Mouse (Mus musculus): ENCODE results near the gene Nudc. TPM values are rescaled to one million over a fixed set of nuclear protein-coding genes. Genes with fewer than 3 reads are reported as not detected.

The Nudc gene
- polyA plus RNA-seq, 1 experiment from 2014 or later: 265 TPM

DNA sequence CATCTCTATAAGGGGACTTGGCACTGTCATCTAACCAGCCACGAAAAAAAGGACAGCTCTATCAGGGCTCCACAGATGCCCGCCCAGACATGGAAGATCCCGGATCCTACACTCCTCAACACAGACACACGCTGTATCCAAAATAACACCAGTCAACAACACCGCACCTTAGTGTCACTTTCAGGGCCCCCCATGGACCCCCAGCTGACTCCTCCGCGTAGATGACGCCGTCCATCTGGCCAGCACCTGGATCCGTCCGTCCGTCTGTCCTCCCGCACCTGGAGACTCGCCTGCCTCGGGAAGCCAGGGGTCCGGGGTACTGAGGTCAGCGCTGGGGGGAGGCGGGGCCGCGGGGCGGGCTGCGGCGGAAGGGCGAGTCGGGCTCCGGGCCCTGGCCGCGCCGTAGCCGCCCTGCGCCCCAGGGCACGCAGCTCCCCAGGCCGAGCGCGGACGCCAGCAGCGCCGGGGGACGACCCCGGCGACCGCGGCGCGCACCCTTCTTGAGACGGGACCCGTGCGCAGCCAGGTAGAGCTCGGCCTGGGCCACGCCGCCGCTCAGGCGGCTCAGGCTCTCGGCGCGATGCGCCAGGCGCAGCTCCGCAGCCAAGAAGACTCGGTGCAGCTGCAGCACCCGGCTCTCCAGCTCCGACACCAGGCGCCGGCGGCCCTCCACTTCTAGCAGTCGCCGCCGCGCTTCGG lies 48.2 kb downstream of the Nudc start:
- H3K9me3 ChIP-seq (ENCODE audit: control insufficient read depth, low read length): no peaks in the 10 kb centered on the region
- H3K4me2 ChIP-seq (ENCODE audit: low read length): peak overlapping the region; percentile 84
- peaks cover 19% of the 10 kb centered on the region for H3K4me1 ChIP-seq (ENCODE audit: control insufficient read depth, insufficient read depth, low read depth, low read length)
- peak; percentile 46 for ATAC-seq
- WGBS: under 1% methylated on average over 58 of the region's 70 CpGs
- H3K9ac ChIP-seq (ENCODE audit: low read depth, low read length): peak overlapping the region; percentile 87
- peak overlapping the region; percentile 76 for H3K4me3 ChIP-seq (ENCODE audit: low read length)
- peaks cover 44% of the 10 kb centered on the region for H3K27me3 ChIP-seq (replicated peaks; ENCODE audit: control insufficient read depth, insufficient read depth, low read length)
- peak overlapping the region; percentile 51; the same call in 1 of the 2 replicates for H3K27ac ChIP-seq (ENCODE audit: low read depth, low read length)
- no peaks in the 10 kb centered on the region for H3K36me3 ChIP-seq (ENCODE audit: control insufficient read depth, insufficient read depth, low read length)

DNA sequence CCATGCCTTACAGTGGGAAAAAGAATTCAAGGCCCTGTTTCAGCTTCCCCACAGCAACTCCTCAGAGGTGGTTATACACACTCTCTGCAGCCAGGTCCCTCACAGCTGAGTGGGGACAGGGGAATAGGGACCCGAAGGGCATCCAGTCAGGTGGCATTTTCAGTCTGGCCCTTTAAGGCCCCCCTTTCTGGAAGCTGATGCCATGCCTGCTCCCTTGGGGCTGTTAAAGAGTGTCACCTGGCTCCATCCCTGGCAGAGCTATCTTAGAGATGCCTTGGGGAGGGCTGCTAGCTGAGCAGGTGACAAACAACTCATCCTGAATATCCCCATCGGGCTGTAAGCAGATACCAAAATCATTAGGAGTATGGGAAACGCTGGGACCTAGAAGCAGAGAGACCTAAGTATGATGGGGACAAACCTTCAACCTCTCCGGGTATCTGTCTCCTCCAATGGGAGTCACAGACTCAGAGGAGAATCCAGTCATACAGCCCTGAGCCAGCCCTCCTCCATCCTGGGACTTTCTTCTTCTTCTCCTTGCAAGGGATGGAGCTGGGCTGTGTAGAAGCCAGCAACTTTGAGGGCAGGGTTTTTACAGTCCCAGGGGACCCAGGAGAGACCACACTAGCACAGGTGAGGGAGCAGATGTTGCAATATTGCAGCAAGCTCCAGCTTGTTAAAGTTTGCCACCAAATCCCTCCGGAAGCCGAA lies 48.9 kb downstream of the Nudc start:
- H3K4me1 ChIP-seq (ENCODE audit: control insufficient read depth, insufficient read depth, low read depth, low read length): peaks cover 19% of the 10 kb centered on the region

DNA sequence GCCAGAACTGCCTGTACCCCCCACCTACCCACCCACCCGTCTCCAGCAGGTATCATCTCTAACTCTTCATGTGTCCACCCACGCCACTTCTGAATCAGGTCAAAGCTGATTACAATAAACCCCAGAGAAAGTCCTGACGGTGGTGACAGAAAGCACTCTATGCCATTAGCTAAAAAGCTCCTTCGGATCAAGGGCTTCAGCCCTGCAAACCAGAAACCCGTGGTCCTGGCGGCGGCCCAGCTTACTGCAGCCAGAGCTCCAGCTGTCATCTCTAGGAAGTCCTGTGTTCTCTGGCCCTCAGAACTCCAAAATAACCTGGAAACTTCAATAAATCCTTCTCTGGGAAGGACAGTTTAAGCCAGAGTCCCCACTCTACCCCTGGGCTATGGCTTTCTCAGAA lies 50.1 kb downstream of the Nudc start:
- Histone ChIP-seq H3K4me2 (ENCODE audit: low read length) (no peak overlapping the region), H3K27ac (ENCODE audit: low read depth, low read length) (no peak overlapping the region), H3K9me3 (ENCODE audit: control insufficient read depth, low read length) (no peaks in the 10 kb centered on the region), H3K27me3 (replicated peaks; ENCODE audit: control insufficient read depth, insufficient read depth, low read length) (peaks cover 39% of the 10 kb centered on the region), H3K36me3 (ENCODE audit: control insufficient read depth, insufficient read depth, low read length) (peaks cover 2% of the 10 kb centered on the region; the same call in 1 of the 2 replicates), H3K4me1 (ENCODE audit: control insufficient read depth, insufficient read depth, low read depth, low read length) (peaks cover 19% of the 10 kb centered on the region), H3K9ac (ENCODE audit: low read depth, low read length) (no peak overlapping the region), H3K4me3 (ENCODE audit: low read length) (no peak overlapping the region)
- no peak for ATAC-seq
- 29% methylated on average over 7 of the region's 7 CpGs for WGBS

More for the DNA sequence above, 48.9 kb downstream of the Nudc start:
- Histone ChIP-seq H3K27me3 (replicated peaks; ENCODE audit: control insufficient read depth, insufficient read depth, low read length) (peaks cover 44% of the 10 kb centered on the region), H3K9me3 (ENCODE audit: control insufficient read depth, low read length) (no peaks in the 10 kb centered on the region), H3K4me2 (ENCODE audit: low read length) (peak overlapping the region; percentile 84), H3K9ac (ENCODE audit: low read depth, low read length) (peak overlapping the region; percentile 87; the same call in 1 of the 2 replicates), H3K27ac (ENCODE audit: low read depth, low read length) (no peak overlapping the region), H3K4me3 (ENCODE audit: low read length) (peak overlapping the region; percentile 76), H3K36me3 (ENCODE audit: control insufficient read depth, insufficient read depth, low read length) (no peaks in the 10 kb centered on the region)
- ATAC-seq: no peak
- 27% methylated on average over 6 of the region's 6 CpGs for WGBS

DNA sequence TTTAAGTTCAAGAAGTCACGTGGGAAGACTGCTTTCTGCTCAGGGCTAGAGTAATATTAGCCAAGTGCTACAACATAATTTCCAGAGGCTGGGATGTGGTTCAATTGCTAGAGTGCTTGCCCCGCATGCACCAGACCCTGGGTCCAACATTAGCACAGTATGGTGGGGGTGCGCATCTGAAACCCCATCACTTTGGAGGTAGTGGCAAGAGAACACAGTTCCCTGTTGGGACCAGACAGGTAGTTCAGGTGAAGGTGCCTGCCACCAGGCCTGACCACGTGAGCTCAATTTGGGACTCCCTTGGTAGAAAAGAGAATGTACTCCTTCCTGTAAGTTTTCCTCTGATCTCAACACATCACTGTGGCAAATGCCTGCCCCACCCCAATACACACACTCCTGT lies 50.9 kb downstream of the Nudc start:
- WGBS: 76% methylated on average over 4 of the region's 4 CpGs
- Histone ChIP-seq H3K27ac (ENCODE audit: low read depth, low read length) (no peak overlapping the region), H3K4me3 (ENCODE audit: low read length) (no peak overlapping the region), H3K27me3 (replicated peaks; ENCODE audit: control insufficient read depth, insufficient read depth, low read length) (peaks cover 32% of the 10 kb centered on the region), H3K9ac (ENCODE audit: low read depth, low read length) (no peak overlapping the region), H3K4me2 (ENCODE audit: low read length) (no peak overlapping the region), H3K4me1 (ENCODE audit: control insufficient read depth, insufficient read depth, low read depth, low read length) (peaks cover 19% of the 10 kb centered on the region), H3K36me3 (ENCODE audit: control insufficient read depth, insufficient read depth, low read length) (peaks cover 2% of the 10 kb centered on the region; the same call in 1 of the 2 replicates), H3K9me3 (ENCODE audit: control insufficient read depth, low read length) (no peaks in the 10 kb centered on the region)
- ATAC-seq: no peak

DNA sequence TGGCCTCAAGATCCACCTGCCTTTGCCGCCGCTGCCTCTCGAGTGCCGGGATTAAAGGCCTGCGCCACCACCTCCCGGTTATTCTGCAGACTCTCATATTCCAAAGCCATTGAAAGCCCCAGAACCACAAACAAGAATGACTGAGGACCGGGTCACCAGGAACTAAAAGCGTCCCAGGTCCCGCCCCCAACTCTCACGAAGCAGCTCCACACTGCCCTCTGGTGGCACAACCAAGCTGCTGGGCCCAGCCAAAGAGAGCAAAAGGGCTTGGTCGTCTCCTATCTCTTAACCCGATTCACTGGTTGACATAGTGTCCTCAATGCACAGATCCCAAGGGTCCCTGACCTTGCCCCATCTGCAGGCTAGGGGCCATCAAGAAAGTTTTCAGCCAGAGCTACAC lies 51.4 kb downstream of the Nudc start:
- ATAC-seq: peak; percentile 21; the same call in 1 of the 2 replicates
- peaks cover 2% of the 10 kb centered on the region; the same call in 1 of the 2 replicates for H3K36me3 ChIP-seq (ENCODE audit: control insufficient read depth, insufficient read depth, low read length)
- H3K9ac ChIP-seq (ENCODE audit: low read depth, low read length): peak overlapping the region; percentile 28; the same call in 1 of the 2 replicates
- peaks cover 19% of the 10 kb centered on the region for H3K4me1 ChIP-seq (ENCODE audit: control insufficient read depth, insufficient read depth, low read depth, low read length)
- peak overlapping the region; percentile 57 for H3K4me2 ChIP-seq (ENCODE audit: low read length)
- H3K4me3 ChIP-seq (ENCODE audit: low read length): peak overlapping the region; percentile 30
- H3K27ac ChIP-seq (ENCODE audit: low read depth, low read length): no peak overlapping the region
- WGBS: under 1% methylated on average over 12 of the region's 12 CpGs
- H3K9me3 ChIP-seq (ENCODE audit: control insufficient read depth, low read length): no peaks in the 10 kb centered on the region
- peaks cover 27% of the 10 kb centered on the region for H3K27me3 ChIP-seq (replicated peaks; ENCODE audit: control insufficient read depth, insufficient read depth, low read length)

DNA sequence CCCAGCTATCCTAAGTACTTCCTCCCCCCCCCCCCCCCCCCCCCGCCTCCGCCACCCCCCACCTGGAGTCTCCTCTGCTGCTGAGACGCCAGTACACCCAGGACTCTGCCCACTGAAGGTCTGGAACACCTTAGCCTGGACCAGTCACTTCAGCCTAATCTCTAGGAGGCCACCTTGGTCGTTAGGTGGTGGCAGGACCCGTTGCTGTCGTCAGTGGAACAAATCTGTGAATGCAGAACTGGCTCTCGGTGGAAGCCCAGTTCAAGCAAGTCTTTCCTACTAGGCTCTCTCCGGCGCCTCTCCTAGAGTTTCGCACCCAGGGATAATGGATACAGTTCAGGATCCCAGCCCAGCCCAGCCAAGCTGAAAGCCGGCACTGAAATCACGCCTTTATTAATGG lies 51.9 kb downstream of the Nudc start:
- peak overlapping the region; percentile 30 for H3K4me3 ChIP-seq (ENCODE audit: low read length)
- peak overlapping the region; percentile 57 for H3K4me2 ChIP-seq (ENCODE audit: low read length)
- no peaks in the 10 kb centered on the region for H3K9me3 ChIP-seq (ENCODE audit: control insufficient read depth, low read length)
- WGBS: 20% methylated on average over 9 of the region's 12 CpGs
- H3K27ac ChIP-seq (ENCODE audit: low read depth, low read length): no peak overlapping the region
- H3K36me3 ChIP-seq (ENCODE audit: control insufficient read depth, insufficient read depth, low read length): peaks cover 2% of the 10 kb centered on the region; the same call in 1 of the 2 replicates
- ATAC-seq: no peak
- H3K4me1 ChIP-seq (ENCODE audit: control insufficient read depth, insufficient read depth, low read depth, low read length): peaks cover 19% of the 10 kb centered on the region
- peaks cover 22% of the 10 kb centered on the region for H3K27me3 ChIP-seq (replicated peaks; ENCODE audit: control insufficient read depth, insufficient read depth, low read length)
- H3K9ac ChIP-seq (ENCODE audit: low read depth, low read length): no peak overlapping the region; the same call in 1 of the 2 replicates

DNA sequence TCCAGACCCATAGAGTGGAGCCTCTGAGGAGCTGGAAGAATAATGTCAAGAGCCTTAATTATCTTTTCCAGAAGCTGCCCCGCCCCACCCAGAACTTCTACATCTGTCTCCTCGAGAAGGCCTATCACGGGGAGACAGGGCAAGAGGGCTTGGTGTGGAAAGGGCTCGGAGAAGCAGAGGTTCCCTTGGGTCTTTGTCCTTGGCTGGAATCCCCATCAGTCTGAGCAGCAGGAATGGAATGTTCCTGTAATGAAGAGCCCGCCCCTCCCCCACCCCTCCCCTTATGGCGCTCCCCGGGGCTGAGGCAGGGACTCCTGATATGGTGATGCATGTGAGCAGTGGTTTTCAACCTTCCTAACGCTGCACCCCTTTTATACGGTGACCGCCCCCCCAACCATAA lies 54.0 kb downstream of the Nudc start:
- 40% methylated on average over 10 of the region's 10 CpGs for WGBS
- Histone ChIP-seq H3K9me3 (ENCODE audit: control insufficient read depth, low read length) (no peaks in the 10 kb centered on the region), H3K36me3 (ENCODE audit: control insufficient read depth, insufficient read depth, low read length) (peaks cover 2% of the 10 kb centered on the region; the same call in 1 of the 2 replicates), H3K9ac (ENCODE audit: low read depth, low read length) (no peak overlapping the region), H3K4me3 (ENCODE audit: low read length) (no peak overlapping the region), H3K27ac (ENCODE audit: low read depth, low read length) (no peak overlapping the region), H3K4me1 (ENCODE audit: control insufficient read depth, insufficient read depth, low read depth, low read length) (peaks cover 7% of the 10 kb centered on the region), H3K4me2 (ENCODE audit: low read length) (no peak overlapping the region), H3K27me3 (replicated peaks; ENCODE audit: control insufficient read depth, insufficient read depth, low read length) (peaks cover 19% of the 10 kb centered on the region)
- no peak for ATAC-seq

DNA sequence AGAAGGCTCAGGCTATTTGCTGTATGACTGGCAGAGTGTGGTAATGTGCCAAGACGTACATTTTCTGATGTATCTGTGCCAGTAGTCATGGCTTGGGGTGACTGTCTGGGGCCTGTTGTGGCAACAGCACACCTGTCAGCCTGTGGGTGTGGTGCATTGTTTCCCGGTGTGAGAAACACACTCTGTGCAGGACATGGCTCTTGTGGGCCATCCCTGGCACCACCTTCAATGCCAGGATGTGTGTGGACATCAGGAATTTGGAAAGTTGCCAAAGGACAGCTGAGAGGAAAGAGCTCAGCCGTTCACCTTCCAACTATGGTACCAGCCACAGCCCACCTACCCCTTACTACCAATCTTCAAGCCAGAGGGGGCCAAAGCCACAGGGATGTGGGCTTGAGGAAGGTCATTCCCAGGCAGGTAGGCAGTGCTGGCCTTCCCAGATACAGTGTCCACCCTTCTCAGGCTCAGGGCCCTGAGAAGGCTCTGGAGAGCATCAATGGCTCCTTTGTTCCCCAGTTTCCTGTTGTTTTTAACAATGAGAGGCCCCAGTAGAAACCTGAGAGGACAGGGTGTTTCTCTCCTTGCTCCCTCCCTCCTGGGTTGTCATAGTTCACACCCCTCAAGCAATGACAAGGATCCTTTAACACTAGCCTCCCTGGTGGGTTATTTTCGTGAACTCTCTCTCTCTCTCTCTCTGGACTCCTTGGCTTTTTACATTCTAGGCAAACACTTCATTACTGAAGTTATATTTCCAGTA lies 56.1 kb downstream of the Nudc start:
- Histone ChIP-seq H3K27ac (ENCODE audit: low read depth, low read length) (no peak overlapping the region), H3K4me3 (ENCODE audit: low read length) (no peak overlapping the region), H3K4me1 (ENCODE audit: control insufficient read depth, insufficient read depth, low read depth, low read length) (no peaks in the 10 kb centered on the region; the same call in none of the 2 replicates), H3K4me2 (ENCODE audit: low read length) (no peak overlapping the region), H3K9ac (ENCODE audit: low read depth, low read length) (no peak overlapping the region), H3K27me3 (replicated peaks; ENCODE audit: control insufficient read depth, insufficient read depth, low read length) (no peaks in the 10 kb centered on the region), H3K36me3 (ENCODE audit: control insufficient read depth, insufficient read depth, low read length) (peaks cover 2% of the 10 kb centered on the region; the same call in 1 of the 2 replicates), H3K9me3 (ENCODE audit: control insufficient read depth, low read length) (no peaks in the 10 kb centered on the region)
- 56% methylated on average over 4 of the region's 4 CpGs for WGBS
- no peak for ATAC-seq
